Mouse (Mus musculus) layer of hippocampus, adult 18-20 months (tissue): ENCODE measurements around the gene Ptk6. TPM values are rescaled to one million over a fixed set of nuclear protein-coding genes. Genes with fewer than 3 reads are reported as not detected.

ENCODE experiments used
- DNase-seq, 2 experiments: peaks; one replicate each; pipeline ENCODE4 v3.0.0; 2022; ENCODE audit warnings: low spot score in 2 of 2
- total RNA-seq, 2 experiments: library from RNA; stranded (reverse); gene quantifications; 2 replicates each; pipeline ENCODE4 v1.2.3; 2021

Gene Ptk6
- total RNA-seq, 2 experiments from 2014 or later, result not detected

GRCm38 (mm10) chr2:181166469-181166868 lies 36.1 kb downstream of the Ptk6 start:
- DNase-seq, result no peak

- no peak for DNase-seq
These were observed 41.8 kb downstream of the Ptk6 start for GRCm38 (mm10) chr2:181160821-181161220.

- DNase-seq, result peak; percentile 77 to 83
These were observed 42.8 kb downstream of the Ptk6 start for GRCm38 (mm10) chr2:181159771-181160170.

- peak in 1 of 2 experiments; percentile 84 for DNase-seq
These were observed 43.5 kb downstream of the Ptk6 start for GRCm38 (mm10) chr2:181159091-181159514.

GRCm38 (mm10) chr2:181158471-181158870 lies 44.1 kb downstream of the Ptk6 start:
- no peak for DNase-seq

- DNase-seq, result no peak
These were observed 44.8 kb downstream of the Ptk6 start for GRCm38 (mm10) chr2:181157716-181158302.

GRCm38 (mm10) chr2:181157180-181157579 lies 45.4 kb downstream of the Ptk6 start:
- DNase-seq, result no peak

- peak; percentile 83 to 89 for DNase-seq
These were observed 46.1 kb downstream of the Ptk6 start, which contains the start of gene Eef1a2 for GRCm38 (mm10) chr2:181156248-181157121. TSS of gene Eef1a2 (minus strand) at chr2:181157014.

- DNase-seq, result peak in 1 of 2 experiments; percentile 54
These were observed 46.8 kb downstream of the Ptk6 start for GRCm38 (mm10) chr2:181155801-181156200.

- peak in 1 of 2 experiments; percentile 10 for DNase-seq
These were observed 47.7 kb downstream of the Ptk6 start for GRCm38 (mm10) chr2:181154831-181155415.

GRCm38 (mm10) chr2:181154361-181154760 lies 48.2 kb downstream of the Ptk6 start:
- DNase-seq, result no peak

- peak in 1 of 2 experiments; percentile 27 for DNase-seq
These were observed 48.8 kb downstream of the Ptk6 start for GRCm38 (mm10) chr2:181153837-181154236.

GRCm38 (mm10) chr2:181153131-181153530 lies 49.5 kb downstream of the Ptk6 start:
- DNase-seq, result no peak

- DNase-seq, result peak in 1 of 2 experiments; percentile 26
These were observed 49.9 kb downstream of the Ptk6 start for GRCm38 (mm10) chr2:181152701-181153100.

- peak in 1 of 2 experiments; percentile 82 for DNase-seq
These were observed 52.3 kb downstream of the Ptk6 start for GRCm38 (mm10) chr2:181150281-181150680.

- no peak for DNase-seq
These were observed 54.2 kb downstream of the Ptk6 start for GRCm38 (mm10) chr2:181148318-181148955.

- no peak for DNase-seq
These were observed 54.9 kb downstream of the Ptk6 start for GRCm38 (mm10) chr2:181147546-181148317.

GRCm38 (mm10) chr2:181146976-181147545 lies 55.5 kb downstream of the Ptk6 start:
- no peak for DNase-seq

- DNase-seq, result no peak
These were observed 57.9 kb downstream of the Ptk6 start for GRCm38 (mm10) chr2:181144675-181145074.
